Mouse (Mus musculus) bone marrow, adult 2 months (tissue): ENCODE results near the gene Dpp7.

ENCODE experiments used
- CTCF ChIP-seq: fragments of 200-500 bp; IDR thresholded peaks from 2 replicates; pipeline ENCODE4 v1.5.1; 2011; ENCODE audit warnings: low read length, control low read depth; ENCODE audit not compliant: control insufficient read depth, insufficient read depth
- POLR2A ChIP-seq: fragments of 200-500 bp; IDR thresholded peaks from 2 replicates; pipeline ENCODE4 v1.6.1; 2011; ENCODE audit warnings: low read depth, mild to moderate bottlenecking, control low read depth, low read length, borderline replicate concordance; ENCODE audit not compliant: control insufficient read depth

DNA sequence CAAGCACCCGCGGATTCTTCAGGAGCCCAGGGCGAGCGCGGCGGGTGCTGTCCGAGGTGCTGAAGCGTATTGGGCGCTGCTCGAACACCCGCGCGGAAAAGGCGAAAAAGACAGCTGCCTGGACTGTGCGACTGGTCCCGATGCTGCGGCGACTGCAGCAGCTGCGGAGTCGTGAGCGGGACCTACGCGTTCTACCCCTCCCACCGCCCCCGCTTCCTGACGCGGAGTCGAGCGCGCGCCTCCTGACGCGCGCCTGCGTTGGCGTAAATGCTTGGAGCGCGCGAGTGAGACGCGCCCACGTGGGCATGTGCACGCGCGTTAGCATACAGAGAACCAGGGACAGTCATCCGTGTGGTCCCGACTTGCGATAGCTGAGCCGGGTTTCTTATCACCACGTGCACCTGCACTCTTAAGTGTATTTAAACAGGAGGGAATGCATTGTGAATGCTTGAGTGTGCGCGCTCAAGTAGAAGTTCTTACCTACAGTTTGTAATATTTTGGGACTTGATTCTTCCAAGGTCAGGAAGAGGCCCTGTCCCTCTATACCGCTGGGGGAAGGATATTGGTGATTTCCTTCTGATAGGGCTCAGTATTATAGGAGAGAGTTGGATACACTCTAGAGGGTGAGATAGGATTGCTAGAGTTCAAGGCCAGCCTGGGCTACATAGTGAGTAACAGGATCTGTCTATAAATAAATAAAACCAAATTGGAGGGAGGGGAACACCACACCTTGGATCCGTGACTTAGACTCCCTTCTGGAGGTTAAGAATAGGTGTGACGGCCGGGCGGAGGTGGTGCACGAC lies 37.0 kb downstream of the Dpp7 start, which contains the start of gene Grin1:
- no peak for TF ChIP-seq CTCF
- no peak for TF ChIP-seq POLR2A
